Comparison of ENCODE assay signal across 8 mouse cellular contexts in the genomic region with DNA sequence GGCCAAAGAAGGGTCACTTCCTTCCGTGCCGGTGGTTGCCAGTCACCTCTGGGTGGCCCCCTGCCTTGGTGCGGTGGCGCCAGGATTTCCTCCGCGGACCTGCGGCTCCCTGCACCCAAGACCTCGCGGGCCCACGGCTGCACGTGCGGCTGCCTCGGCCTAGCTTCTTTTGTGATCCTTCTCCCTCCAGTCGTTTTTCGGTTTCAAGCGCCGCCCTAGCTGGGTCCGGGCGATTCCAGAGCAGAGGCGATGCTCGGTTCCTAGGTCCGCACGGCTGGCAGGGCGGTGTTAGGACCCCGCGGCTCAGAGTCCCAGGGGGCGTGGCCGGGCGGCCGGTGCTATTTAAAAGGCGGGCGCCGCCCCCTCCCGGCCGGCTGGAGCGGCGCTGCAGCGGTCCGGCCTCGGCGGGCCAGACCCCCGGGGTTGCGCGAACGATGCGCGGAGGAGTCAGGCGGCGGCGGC. TPM values are rescaled to one million over a fixed set of nuclear protein-coding genes. Genes with fewer than 3 reads are reported as not detected.
DNase-seq lines count a peak whose midpoint lies in the region; ATAC-seq lines count a peak whose summit lies in the region.

No protein-coding gene starts in this region.

- intact Hi-C loops in gastrocnemius, postnatal 36 days (cut with DNase I) = loop anchor here (5.0 to 10.0 kb wide), 2 partner anchors 53 to 285 kb away; no protein-coding TSS in a partner anchor
- intact Hi-C loops in left cerebral cortex, postnatal 4 days (cut with DNase I) = loop anchor here (10.0 kb wide), 1 partner anchor 585 kb away; no protein-coding TSS in a partner anchor

- ATAC-seq in inflammation-experienced regulatory T-cells, adult 6 months = peak; percentile 22

- DNase-seq in adrenal gland, adult (ENCODE audit: inconsistent age in 2 of 2, low spot score in 1 of 2) = peak; percentile 83 to 90
- DNase-seq in cerebellum, postnatal 4 days (ENCODE audit: low spot score in 2 of 2) = peak; percentile 54 to 75
- peak; percentile 72 to 76 for DNase-seq in gastrocnemius, postnatal 36 days
- DNase-seq in left cerebral cortex, postnatal 4 days = peak; percentile 78
- peak; percentile 89 for DNase-seq in mesoderm, embryonic 11.5 days (ENCODE audit: low read depth, low spot score)
- DNase-seq in right cerebral cortex, postnatal 36 days (ENCODE audit: low spot score in 2 of 2) = peak; percentile 44 to 50
- peak; percentile 82 to 87 for DNase-seq in urinary bladder, postnatal 4 days (ENCODE audit: low spot score in 2 of 2)

RNA-seq across cellular contexts. Expression of a gene that starts 0.6 kb away (rescaled TPM):
- total RNA-seq in gastrocnemius, postnatal 36 days (2021) = 1 to 10 TPM; 3.7 to 5.8 TPM
- polyA plus RNA-seq in inflammation-experienced regulatory T-cells, adult 6 months (2017; shearing (Covaris generic)) = 10 to 100 TPM; 13.6 to 50.0 (median 44.7) TPM
- 1 to 10 TPM; 6.4 to 7.6 TPM for total RNA-seq in left cerebral cortex, postnatal 4 days (2021)

RNA-seq across cellular contexts. Expression of a gene that starts 49.4 kb away (rescaled TPM):
- total RNA-seq in gastrocnemius, postnatal 36 days (2021) = under 1 TPM; 0.26 to 0.37 TPM
- not detected for polyA plus RNA-seq in inflammation-experienced regulatory T-cells, adult 6 months (2017; shearing (Covaris generic))
- under 1 TPM in 1 of 2 experiments, not detected in 1; 0.24 TPM for total RNA-seq in left cerebral cortex, postnatal 4 days (2021)

Comparison
In these comparisons a context has a peak if more than half of its experiments do, and no peak if none do; other contexts are left out.
1. Peak in every context shown above with its lines: DNase-seq and ATAC-seq.